In genomic region chr11:100711783-100712615, GRCm38 (mm10) we compare ENCODE assay signal across 8 mouse cellular contexts. TPM values are rescaled to one million over a fixed set of nuclear protein-coding genes. Genes with fewer than 3 reads are reported as not detected.
DNase-seq lines count a peak whose midpoint lies in the region; ATAC-seq and TF ChIP-seq lines count a peak whose summit lies in the region.

Kat2a (minus strand) TSS chr11:100712465.

- peak within 1 kb of the TSS; percentile 94 for H3K4me3 ChIP-seq in E14TG2a.4 (replicated peaks; ENCODE audit: low read length)
- peak within 1 kb of the TSS; percentile 96 for H3K4me3 ChIP-seq in forebrain, embryonic 11.5 days (ENCODE audit: low read depth, low read length)
- peak within 1 kb of the TSS; percentile 90 for H3K4me3 ChIP-seq in heart, embryonic 16.5 days (ENCODE audit: low read length)
- peak within 1 kb of the TSS; percentile 95 for H3K4me3 ChIP-seq in liver, postnatal 0 days (ENCODE audit: low read depth, low read length)
- H3K4me3 ChIP-seq in olfactory bulb, adult 2 months (ENCODE audit: insufficient read depth, low read depth, low read length): peak within 1 kb of the TSS; percentile 67

- peak; percentile 88 for ATAC-seq in forebrain, embryonic 11.5 days (replicated peaks; ENCODE audit: low FRiP score)
- peak; percentile 85 for ATAC-seq in heart, embryonic 16.5 days (replicated peaks; ENCODE audit: extremely low read depth, insufficient read depth, low FRiP score)
- ATAC-seq in liver, postnatal 0 days: peak; percentile 78

- H3K9me3 ChIP-seq in E14TG2a.4 (ENCODE audit: low read length): no peaks in the 10 kb centered on the region
- no peaks in the 10 kb centered on the region for H3K9me3 ChIP-seq in forebrain, embryonic 11.5 days (ENCODE audit: control insufficient read depth, low read length)
- no peaks in the 10 kb centered on the region for H3K9me3 ChIP-seq in heart, embryonic 16.5 days (replicated peaks; ENCODE audit: control insufficient read depth, low read length)
- H3K9me3 ChIP-seq in liver, postnatal 0 days (ENCODE audit: low read length): no peaks in the 10 kb centered on the region

- WGBS in forebrain, embryonic 11.5 days: 1% methylated on average over 48 of the region's 48 CpGs
- WGBS in heart, embryonic 16.5 days: 2% methylated on average over 48 of the region's 48 CpGs
- WGBS in liver, postnatal 0 days (ENCODE audit: insufficient replicate concordance): 1% methylated on average over 37 of the region's 48 CpGs
- WGBS in olfactory bulb, adult 2 months: 1% methylated on average over 48 of the region's 48 CpGs

- no peak for TF ChIP-seq EP300 in liver, postnatal 0 days (IDR thresholded peaks at IDR 0.05; ENCODE audit: low read depth)

- DNase-seq in c-Kit-negative CD71-positive TER-119-positive erythroid progenitor cells, embryonic 14.5 days (ENCODE audit: low read depth, low spot score): peak; percentile 47
- DNase-seq in forebrain, embryonic 11.5 days (ENCODE audit: low spot score): peak; percentile 90
- peak; percentile 90 to 94 for DNase-seq in kidney, postnatal 36 days
- peak; percentile 84 for DNase-seq in liver, postnatal 0 days
- peak; percentile 62 for DNase-seq in thymus, postnatal 0 days (ENCODE audit: low spot score)

- H3K4me2 ChIP-seq in forebrain, embryonic 11.5 days (ENCODE audit: low read depth, low read length, severe bottlenecking): peak within 1 kb of the TSS; percentile 79
- H3K4me2 ChIP-seq in heart, embryonic 16.5 days (ENCODE audit: low read depth, low read length): peak within 1 kb of the TSS; percentile 78
- peak within 1 kb of the TSS; percentile 99 for H3K4me2 ChIP-seq in liver, postnatal 0 days (ENCODE audit: low read depth, low read length)

- no peaks in the 10 kb centered on the region for H3K27me3 ChIP-seq in E14TG2a.4 (ENCODE audit: insufficient read depth, low read length)
- no peaks in the 10 kb centered on the region for H3K27me3 ChIP-seq in forebrain, embryonic 11.5 days (ENCODE audit: control insufficient read depth, insufficient read depth, low read length)
- no peaks in the 10 kb centered on the region for H3K27me3 ChIP-seq in heart, embryonic 16.5 days (ENCODE audit: control insufficient read depth, insufficient read depth, low read length)
- no peaks in the 10 kb centered on the region for H3K27me3 ChIP-seq in liver, postnatal 0 days (ENCODE audit: insufficient read depth, low read length)

- TF ChIP-seq POLR2A in olfactory bulb, adult 2 months (IDR thresholded peaks at IDR 0.05; ENCODE audit: insufficient read depth, low read depth, low read length): peak; percentile 78

- no peak for TF ChIP-seq CTCF in E14TG2a.4 (conservative IDR thresholded peaks at IDR 0.05; ENCODE audit: low read length)
- TF ChIP-seq CTCF in liver, postnatal 0 days (IDR thresholded peaks at IDR 0.05; ENCODE audit: low read depth): no peak
- TF ChIP-seq CTCF in olfactory bulb, adult 2 months (IDR thresholded peaks at IDR 0.05; ENCODE audit: insufficient read depth, low read depth, low read length): no peak

- H3K4me1 ChIP-seq in E14TG2a.4 (replicated peaks; ENCODE audit: low read depth, low read length): peaks cover 83% of the 10 kb centered on the region
- H3K4me1 ChIP-seq in forebrain, embryonic 11.5 days (replicated peaks; ENCODE audit: control insufficient read depth, insufficient read depth, low read length): peaks cover 12% of the 10 kb centered on the region
- peaks cover 22% of the 10 kb centered on the region for H3K4me1 ChIP-seq in heart, embryonic 16.5 days (ENCODE audit: control insufficient read depth, insufficient read depth, low read length)
- H3K4me1 ChIP-seq in liver, postnatal 0 days (ENCODE audit: insufficient read depth): peaks cover 28% of the 10 kb centered on the region
- peaks cover 35% of the 10 kb centered on the region for H3K4me1 ChIP-seq in olfactory bulb, adult 2 months (ENCODE audit: control insufficient read depth, insufficient read depth, low read length)

- H3K36me3 ChIP-seq in E14TG2a.4 (ENCODE audit: insufficient read depth, low read length): peaks cover 67% of the 10 kb centered on the region
- peaks cover 6% of the 10 kb centered on the region; the same call in 1 of the 2 replicates for H3K36me3 ChIP-seq in forebrain, embryonic 11.5 days (ENCODE audit: control insufficient read depth, insufficient read depth, low read length)
- peaks cover 36% of the 10 kb centered on the region for H3K36me3 ChIP-seq in heart, embryonic 16.5 days (ENCODE audit: control insufficient read depth, insufficient read depth)
- peaks cover 35% of the 10 kb centered on the region for H3K36me3 ChIP-seq in liver, postnatal 0 days (replicated peaks; ENCODE audit: insufficient read depth, low read length)

- H3K9ac ChIP-seq in forebrain, embryonic 11.5 days (ENCODE audit: low read length): peak within 1 kb of the TSS; percentile 99
- H3K9ac ChIP-seq in heart, embryonic 16.5 days (ENCODE audit: low read length): peak within 1 kb of the TSS; percentile 95
- peak within 1 kb of the TSS; percentile 91 for H3K9ac ChIP-seq in liver, postnatal 0 days (replicated peaks)

- H3K27ac ChIP-seq in forebrain, embryonic 11.5 days (ENCODE audit: low read depth, low read length): peak within 1 kb of the TSS; percentile 74
- H3K27ac ChIP-seq in heart, embryonic 16.5 days (ENCODE audit: low read length): peak within 1 kb of the TSS; percentile 66
- peak within 1 kb of the TSS; percentile 69 for H3K27ac ChIP-seq in liver, postnatal 0 days (ENCODE audit: low read depth)
- peak within 1 kb of the TSS; percentile 76 for H3K27ac ChIP-seq in olfactory bulb, adult 2 months (ENCODE audit: insufficient read depth, low read depth, low read length)

RNA-seq across cellular contexts. Expression of gene Kat2a, which starts in this region (rescaled TPM):
- polyA plus RNA-seq in forebrain, embryonic 11.5 days (2014; fragmentation: Nextera tagmentation; extraction: Ambion mirVana): 80.7 and 82.0 TPM in 2 replicates
- 30.5 and 31.7 TPM in 2 replicates for polyA plus RNA-seq in heart, embryonic 16.5 days (2015; fragmentation: Nextera tagmentation; extraction: Ambion mirVana)
- 8.5 and 9.2 TPM in 2 replicates for polyA plus RNA-seq in liver, postnatal 0 days (2015; fragmentation: Nextera tagmentation; extraction: Ambion mirVana)
- polyA plus RNA-seq in olfactory bulb, adult 2 months (2012; ENCODE audit: insufficient read depth, insufficient read length, low replicate concordance, missing spikeins): not detected in 2 replicates
- 33.2 and 39.3 TPM in 2 replicates for polyA plus RNA-seq in thymus, postnatal 0 days (2015; fragmentation: Nextera tagmentation; extraction: Ambion mirVana)

Comparison
In these comparisons a context has a peak if more than half of its experiments do, and no peak if none do; other contexts are left out.
1. Peak in every context shown above with its lines: DNase-seq, ATAC-seq, H3K4me3 ChIP-seq and H3K27ac ChIP-seq.